Mouse (Mus musculus) hindbrain, embryonic 11.5 days (tissue): ENCODE data around the gene Gja5. TPM values are rescaled to one million over a fixed set of nuclear protein-coding genes. Genes with fewer than 3 reads are reported as not detected.

Experiments
- ATAC-seq: fragments of 200-750 bp; cut with Nextera tagmentation; 2 replicates; pipeline ENCODE4 v1.8.0; 2017; ENCODE audit warnings: mild to moderate bottlenecking, moderate TSS enrichment, moderate library complexity; ENCODE audit not compliant: low FRiP score
- DNase-seq: peaks from one replicate; pipeline ENCODE4 v3.0.0-alpha.2; 2015; ENCODE audit warnings: low spot score
- H3K27ac ChIP-seq: fragments of 300-500 bp; sonication (generic); 2 replicates; pipeline ENCODE4 v1.5.1; 2014; ENCODE audit warnings: mild to moderate bottlenecking, low read depth, low read length
- H3K27me3 ChIP-seq: fragments of 300-500 bp; sonication (generic); 2 replicates; pipeline ENCODE4 v1.6.1; 2014; ENCODE audit warnings: mild to moderate bottlenecking, low read length, moderate library complexity, mixed read lengths; ENCODE audit not compliant: control insufficient read depth, insufficient read depth
- H3K36me3 ChIP-seq: fragments of 300-500 bp; sonication (generic); 2 replicates; pipeline ENCODE4 v1.6.1; 2014; ENCODE audit warnings: mild to moderate bottlenecking, low read length, moderate library complexity, mixed read lengths; ENCODE audit not compliant: control insufficient read depth, insufficient read depth
- H3K4me1 ChIP-seq: fragments of 300-500 bp; sonication (generic); replicated peaks from 2 replicates; pipeline ENCODE4 v1.6.1; 2014; ENCODE audit warnings: low read length, mixed read lengths; ENCODE audit not compliant: control insufficient read depth, insufficient read depth
- H3K4me2 ChIP-seq: fragments of 300-500 bp; sonication (generic); replicated peaks from 2 replicates; pipeline ENCODE4 v1.6.1; 2014; ENCODE audit warnings: mild to moderate bottlenecking, low read depth, low read length
- H3K4me3 ChIP-seq: fragments of 300-500 bp; sonication (generic); 2 replicates; pipeline ENCODE4 v1.5.1; 2014; ENCODE audit warnings: low read depth, low read length
- H3K9ac ChIP-seq: fragments of 300-500 bp; sonication (generic); 2 replicates; pipeline ENCODE4 v1.6.1; 2014; ENCODE audit warnings: low read depth, low read length
- H3K9me3 ChIP-seq: fragments of 300-500 bp; sonication (generic); 2 replicates; pipeline ENCODE4 v1.6.1; 2016; ENCODE audit warnings: low read length; ENCODE audit not compliant: control insufficient read depth
- WGBS: fragments of 180-500 bp; shearing (Covaris S2); extraction: QIAGEN DNeasy Blood & Tissue Kit; methylation state at CpG from one replicate; pipeline ENCODE4 v1.1.7; 2014; 5-methylcytosine and 5-hydroxymethylcytosine counted together
- polyA plus RNA-seq: library from polyadenylated mRNA; unstranded; fragments of >200 nt; fragmentation: Nextera tagmentation; extraction: Ambion mirVana; gene quantifications from 2 replicates; pipeline ENCODE4 v1.2.1, GENCODE M21; 2014

Gja5 gene
- polyA plus RNA-seq, 1 experiment from 2014 or later: 2.5 TPM

- Histone ChIP-seq H3K27me3 (no peaks in the 10 kb centered on the region), H3K9me3 (no peaks in the 10 kb centered on the region), H3K4me3 (no peak overlapping the region), H3K4me1 (no peaks in the 10 kb centered on the region), H3K36me3 (peaks cover 5% of the 10 kb centered on the region; the same call in 1 of the 2 replicates), H3K4me2 (no peak overlapping the region), H3K9ac (no peak overlapping the region), H3K27ac (no peak overlapping the region)
- DNase-seq (no peak), ATAC-seq (no peak)
- 89% methylated on average over 7 of the region's 7 CpGs for WGBS
Observed at GRCm38 (mm10) chr3:96874808-96875571, 29.5 kb upstream of the Gja5 start.

GRCm38 (mm10) chr3:96879536-96879935, 25.0 kb upstream of the Gja5 start:
- H3K27ac ChIP-seq: no peak overlapping the region
- no peak overlapping the region for H3K4me3 ChIP-seq
- ATAC-seq: no peak
- no peaks in the 10 kb centered on the region for H3K9me3 ChIP-seq
- H3K36me3 ChIP-seq: no peaks in the 10 kb centered on the region
- WGBS: 88% methylated on average over 9 of the region's 9 CpGs
- no peaks in the 10 kb centered on the region for H3K27me3 ChIP-seq
- no peaks in the 10 kb centered on the region for H3K4me1 ChIP-seq
- no peak overlapping the region for H3K4me2 ChIP-seq
- no peak for DNase-seq
- H3K9ac ChIP-seq: no peak overlapping the region

GRCm38 (mm10) chr3:96880385-96880784, 24.1 kb upstream of the Gja5 start:
- H3K4me1 ChIP-seq: no peaks in the 10 kb centered on the region
- no peaks in the 10 kb centered on the region for H3K9me3 ChIP-seq
- H3K4me3 ChIP-seq: no peak overlapping the region
- H3K27me3 ChIP-seq: no peaks in the 10 kb centered on the region
- H3K27ac ChIP-seq: no peak overlapping the region
- H3K9ac ChIP-seq: no peak overlapping the region
- no peak overlapping the region for H3K4me2 ChIP-seq
- H3K36me3 ChIP-seq: no peaks in the 10 kb centered on the region
- 91% methylated on average over 4 of the region's 4 CpGs for WGBS
- DNase-seq (no peak), ATAC-seq (no peak)

- WGBS: 85% methylated on average over 6 of the region's 6 CpGs
Observed at GRCm38 (mm10) chr3:96881557-96881956, 22.9 kb upstream of the Gja5 start.

GRCm38 (mm10) chr3:96882061-96882849, 22.2 kb upstream of the Gja5 start:
- no peak for ATAC-seq
- Histone ChIP-seq H3K9me3 (no peaks in the 10 kb centered on the region), H3K4me1 (no peaks in the 10 kb centered on the region), H3K9ac (no peak overlapping the region), H3K36me3 (no peaks in the 10 kb centered on the region), H3K4me2 (no peak overlapping the region), H3K27me3 (no peaks in the 10 kb centered on the region), H3K27ac (no peak overlapping the region), H3K4me3 (no peak overlapping the region)
- DNase-seq: no peak
- WGBS: 95% methylated on average over 14 of the region's 14 CpGs

More at GRCm38 (mm10) chr3:96881557-96881956, 22.9 kb upstream of the Gja5 start:
- Histone ChIP-seq H3K9ac (no peak overlapping the region), H3K27me3 (no peaks in the 10 kb centered on the region), H3K36me3 (no peaks in the 10 kb centered on the region), H3K4me2 (no peak overlapping the region), H3K27ac (no peak overlapping the region), H3K4me3 (no peak overlapping the region), H3K4me1 (no peaks in the 10 kb centered on the region), H3K9me3 (no peaks in the 10 kb centered on the region)
- DNase-seq (no peak), ATAC-seq (no peak)

GRCm38 (mm10) chr3:96883690-96884089, 20.8 kb upstream of the Gja5 start:
- H3K27ac ChIP-seq: no peak overlapping the region
- no peaks in the 10 kb centered on the region for H3K4me1 ChIP-seq
- no peaks in the 10 kb centered on the region for H3K9me3 ChIP-seq
- WGBS: 97% methylated on average over 7 of the region's 7 CpGs
- DNase-seq (no peak), ATAC-seq (no peak)
- no peak overlapping the region for H3K9ac ChIP-seq
- no peaks in the 10 kb centered on the region for H3K27me3 ChIP-seq
- no peak overlapping the region for H3K4me3 ChIP-seq
- no peak overlapping the region for H3K4me2 ChIP-seq
- H3K36me3 ChIP-seq: no peaks in the 10 kb centered on the region

- DNase-seq (no peak), ATAC-seq (no peak)
- Histone ChIP-seq H3K4me2 (no peak overlapping the region), H3K36me3 (no peaks in the 10 kb centered on the region), H3K27ac (no peak overlapping the region), H3K9ac (no peak overlapping the region), H3K9me3 (no peaks in the 10 kb centered on the region), H3K27me3 (no peaks in the 10 kb centered on the region), H3K4me1 (0 out of 2 replicates have a peak, but pooled peaks cover 2% of the 10 kb centered on the region), H3K4me3 (no peak overlapping the region)
- WGBS: 90% methylated on average over 4 of the region's 4 CpGs
Observed at GRCm38 (mm10) chr3:96902336-96902999, 2.0 kb upstream of the Gja5 start.

- DNase-seq: peak; percentile 95
- no peaks in the 10 kb centered on the region for H3K9me3 ChIP-seq
- peak within 1 kb of the TSS; percentile 97 for H3K4me3 ChIP-seq
- no peak within 1 kb of the TSS for H3K27ac ChIP-seq
- ATAC-seq: peak; percentile 98
- peak within 1 kb of the TSS; percentile 95 for H3K9ac ChIP-seq
- no peaks in the 10 kb centered on the region for H3K27me3 ChIP-seq
- 0 out of 2 replicates have a peak, but pooled peaks cover 2% of the 10 kb centered on the region for H3K4me1 ChIP-seq
- peak within 1 kb of the TSS; percentile 86 for H3K4me2 ChIP-seq
- under 1% methylated on average over 40 of the region's 40 CpGs for WGBS
- H3K36me3 ChIP-seq: no peaks in the 10 kb centered on the region
Observed at GRCm38 (mm10) chr3:96904851-96905541, 503 bp downstream of the Gja5 start, which contains the start of gene Gpr89. Gene Gpr89 (minus strand): TSS chr3:96905346.
